Mouse (Mus musculus) liver, embryonic 14.5 days (tissue): ENCODE measurements at regions not wholly inside any gene's neighbourhood (a gene's known extent, or its start where the extent isn't known, plus 50 kb on each side); places are given as distances from the start of the nearest gene placed in this dataset.
"Not testable (repeated sequence)": the region's sequence is repeated elsewhere in the genome, so short reads cannot be mapped to it uniquely, and the experiment has no call there.

ENCODE experiments used
- ATAC-seq: fragments of 200-750 bp; cut with Nextera tagmentation; 2 replicates; pipeline ENCODE4 v1.8.0; 2017; ENCODE audit warnings: moderate number of reproducible peaks, mild to moderate bottlenecking, moderate library complexity; ENCODE audit not compliant: insufficient read depth
- DNase-seq, 3 experiments: peaks; one replicate each; pipeline ENCODE4 v3.0.0-alpha.2; 2012 to 2013; ENCODE audit warnings: low read depth in 3 of 3, low spot score in 3 of 3
- H3K27ac ChIP-seq: fragments of 300-500 bp; sonication (generic); 2 replicates; pipeline ENCODE4 v1.5.1; 2014; ENCODE audit warnings: moderate library complexity, mild to moderate bottlenecking, control low read depth, inconsistent platforms
- H3K27me3 ChIP-seq: fragments of 300-500 bp; sonication (generic); 2 replicates; pipeline ENCODE4 v1.6.1; 2014; ENCODE audit warnings: mild to moderate bottlenecking, low read length, moderate library complexity; ENCODE audit not compliant: control insufficient read depth, insufficient read depth
- H3K36me3 ChIP-seq: fragments of 300-500 bp; sonication (generic); replicated peaks from 2 replicates; pipeline ENCODE4 v1.6.1; 2014; ENCODE audit warnings: low read depth; ENCODE audit not compliant: control insufficient read depth, insufficient read depth
- H3K4me1 ChIP-seq, 2 experiments: fragments of 200-500 bp in 1 of 2; fragments of 300-500 bp in 1 of 2; sonication (generic) in 1 of 2; replicated peaks; 2 replicates each; pipeline ENCODE4 v1.6.1; 2012 to 2014; ENCODE audit warnings: antibody characterized with exemption in 1 of 2, inconsistent platforms in 1 of 2, low read length in 1 of 2; ENCODE audit not compliant: control insufficient read depth in 2 of 2, insufficient read depth in 2 of 2
- H3K4me2 ChIP-seq: fragments of 300-500 bp; sonication (generic); 2 replicates; pipeline ENCODE4 v1.6.1; 2014; ENCODE audit warnings: low read depth, mild to moderate bottlenecking, control low read depth, moderate library complexity
- H3K4me3 ChIP-seq, 2 experiments: fragments of 200-500 bp in 1 of 2; fragments of 300-500 bp in 1 of 2; sonication (generic) in 1 of 2; 2 replicates each; pipeline ENCODE4 v1.5.1; 2012 to 2014; ENCODE audit warnings: low read depth in 2 of 2, low read length in 2 of 2, mild to moderate bottlenecking in 2 of 2, control low read depth in 1 of 2, inconsistent platforms in 1 of 2, moderate library complexity in 1 of 2; ENCODE audit not compliant: insufficient read depth in 1 of 2
- H3K9ac ChIP-seq: fragments of 300-500 bp; sonication (generic); replicated peaks from 2 replicates; pipeline ENCODE4 v1.6.1; 2014; ENCODE audit warnings: mild to moderate bottlenecking, control low read depth, moderate library complexity
- H3K9me3 ChIP-seq: fragments of 300-500 bp; sonication (generic); 2 replicates; pipeline ENCODE4 v1.6.1; 2016; ENCODE audit warnings: low read length, mixed read lengths; ENCODE audit not compliant: control insufficient read depth
- CTCF ChIP-seq: IDR thresholded peaks from 2 replicates; pipeline ENCODE4 v1.5.1; 2016; ENCODE audit warnings: antibody characterized with exemption, low read depth, control low read depth
- EP300 ChIP-seq: IDR thresholded peaks from 2 replicates; pipeline ENCODE4 v1.6.1; 2016; ENCODE audit warnings: antibody characterized with exemption, low read depth
- WGBS: fragments of 180-500 bp; shearing (Covaris S2); extraction: QIAGEN DNeasy Blood & Tissue Kit; methylation state at CpG from one replicate; pipeline ENCODE4 v1.1.7; 2014; ENCODE audit not compliant: insufficient replicate concordance; 5-methylcytosine and 5-hydroxymethylcytosine counted together

DNA sequence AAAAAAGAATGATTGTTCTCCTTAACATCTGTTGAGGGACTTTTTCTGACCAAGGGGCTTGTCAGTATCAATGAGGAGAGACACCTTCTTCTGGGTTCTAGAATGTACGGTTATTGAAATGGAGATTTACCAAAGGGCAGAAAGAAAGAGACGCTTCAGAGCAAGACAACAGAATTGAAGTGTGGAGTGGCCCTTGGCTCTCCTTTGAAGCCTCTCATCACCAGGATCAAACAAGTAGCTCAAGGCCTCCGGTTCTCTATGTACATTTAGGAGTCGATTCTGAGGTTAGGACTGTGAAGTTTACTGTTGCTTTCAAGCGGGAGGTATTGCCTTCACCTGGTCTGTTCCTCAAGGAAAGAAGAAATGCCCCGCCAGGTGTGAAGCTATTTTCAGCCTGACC is 53.2 kb upstream of the Jarid2 start:
- Histone ChIP-seq H3K4me2 (no peak overlapping the region), H3K27ac (no peak overlapping the region), H3K27me3 (peaks cover 20% of the 10 kb centered on the region), H3K9ac (no peak overlapping the region), H3K9me3 (no peaks in the 10 kb centered on the region), H3K36me3 (no peaks in the 10 kb centered on the region), H3K4me3 (no peak overlapping the region), H3K4me1 (peaks cover 0 to 7% of the 10 kb centered on the region in 2 experiments; a peak in 1 of 4 replicates)
- TF ChIP-seq EP300 (no peak), CTCF (no peak)
- ATAC-seq (no peak), DNase-seq (no peak)
- 73% methylated on average over 6 of the region's 6 CpGs for WGBS

DNA sequence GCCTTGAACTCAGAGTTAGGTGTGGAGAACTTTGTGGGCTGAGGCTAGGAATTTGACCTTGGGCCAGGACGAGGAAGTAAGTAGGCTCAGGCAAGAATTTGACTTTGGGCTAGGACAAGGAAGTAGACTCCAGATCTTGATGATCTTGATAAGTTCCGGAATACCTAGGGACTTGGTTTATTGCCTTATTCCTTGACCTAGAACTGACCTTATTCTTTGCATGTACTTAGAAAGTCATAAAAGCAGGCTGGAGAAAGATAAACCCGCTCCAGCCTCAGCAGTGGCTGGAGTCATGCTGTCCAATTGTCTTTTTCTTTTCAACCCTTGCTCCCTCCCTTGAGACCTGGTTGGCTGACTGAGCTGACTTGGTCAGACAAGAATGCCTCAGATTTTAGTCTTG is 51.2 kb upstream of the Jarid2 start:
- WGBS, result 70% methylated on average over 3 of the region's 3 CpGs
- H3K27ac ChIP-seq, result no peak overlapping the region
- no peak for ATAC-seq
- DNase-seq, result no peak
- H3K4me3 ChIP-seq, result no peak overlapping the region
- no peak overlapping the region for H3K9ac ChIP-seq
- no peaks in the 10 kb centered on the region for H3K9me3 ChIP-seq
- H3K36me3 ChIP-seq, result no peaks in the 10 kb centered on the region
- peaks cover 0 to 7% of the 10 kb centered on the region in 2 experiments; a peak in 1 of 4 replicates for H3K4me1 ChIP-seq
- peaks cover 17% of the 10 kb centered on the region for H3K27me3 ChIP-seq
- no peak overlapping the region for H3K4me2 ChIP-seq
- TF ChIP-seq CTCF (no peak), EP300 (no peak)

- not testable (repeated sequence) for H3K9ac ChIP-seq, H3K9me3 ChIP-seq, H3K27me3 ChIP-seq, H3K4me1 ChIP-seq, DNase-seq, H3K4me2 ChIP-seq, H3K27ac ChIP-seq, H3K36me3 ChIP-seq, H3K4me3 ChIP-seq, ATAC-seq
- 73% methylated on average over 6 of the region's 7 CpGs for WGBS
Measured at GRCm38 (mm10) chr13:44679457-44679856, 49.8 kb upstream of the Jarid2 start.
